Mouse (Mus musculus) B cell, adult 2 months (primary cell): ENCODE results near the gene Cxadr.
A peak's percentile ranks its signal among the peaks of the same experiment; 100 is the strongest.

ENCODE experiments used
- DNase-seq, 2 experiments: peaks; one replicate each; pipeline ENCODE4 v3.0.0; 2022

Gene Cxadr

GRCm38 (mm10) chr16:78301183-78301830 lies at the start of gene Cxadr:
Gene Cxadr, plus strand, starts transcription at chr16:78301489.
- DNase-seq, result peak; percentile 22 to 33

- no peak for DNase-seq
These were observed 42.3 kb upstream of the Cxadr start for GRCm38 (mm10) chr16:78258989-78259388.

- DNase-seq, result no peak
These were observed 41.0 kb upstream of the Cxadr start for GRCm38 (mm10) chr16:78260070-78260879.

GRCm38 (mm10) chr16:78261520-78261919 lies 39.8 kb upstream of the Cxadr start:
- no peak for DNase-seq

- peak in 1 of 2 experiments; percentile 8 for DNase-seq
These were observed 36.7 kb upstream of the Cxadr start for GRCm38 (mm10) chr16:78264442-78265150.

GRCm38 (mm10) chr16:78265151-78265590 lies 36.1 kb upstream of the Cxadr start:
- DNase-seq, result peak; percentile 58

- no peak for DNase-seq
These were observed 35.5 kb upstream of the Cxadr start for GRCm38 (mm10) chr16:78265826-78266225.

GRCm38 (mm10) chr16:78267453-78267852 lies 33.8 kb upstream of the Cxadr start:
- peak; percentile 5 to 15 for DNase-seq

- DNase-seq, result no peak
These were observed 33.1 kb upstream of the Cxadr start for GRCm38 (mm10) chr16:78268167-78268566.

GRCm38 (mm10) chr16:78274825-78275455 lies 26.3 kb upstream of the Cxadr start:
- DNase-seq, result no peak

GRCm38 (mm10) chr16:78277567-78277966 lies 23.7 kb upstream of the Cxadr start:
- DNase-seq, result no peak

GRCm38 (mm10) chr16:78280093-78280881 lies 21.0 kb upstream of the Cxadr start:
- no peak for DNase-seq

- no peak for DNase-seq
These were observed 18.1 kb upstream of the Cxadr start for GRCm38 (mm10) chr16:78283231-78283630.

GRCm38 (mm10) chr16:78294051-78294450 lies 7.2 kb upstream of the Cxadr start:
- no peak for DNase-seq

- DNase-seq, result no peak
These were observed 6.5 kb upstream of the Cxadr start for GRCm38 (mm10) chr16:78294606-78295275.

GRCm38 (mm10) chr16:78295601-78296000 lies 5.7 kb upstream of the Cxadr start:
- no peak for DNase-seq

GRCm38 (mm10) chr16:78296114-78296513 lies 5.2 kb upstream of the Cxadr start:
- DNase-seq, result no peak

GRCm38 (mm10) chr16:78301831-78302677 lies 765 bp downstream of the Cxadr start:
- peak; percentile 11 to 21 for DNase-seq

- DNase-seq, result no peak
These were observed 1.4 kb downstream of the Cxadr start for GRCm38 (mm10) chr16:78302678-78303050.

GRCm38 (mm10) chr16:78305606-78306100 lies 4.4 kb downstream of the Cxadr start:
- DNase-seq, result no peak
